Mouse (Mus musculus) retina, embryonic 14.5 days (tissue): ENCODE measurements around the gene Prkcd.
A peak's percentile ranks its signal among the peaks of the same experiment; 100 is the strongest.

Experiments used
- DNase-seq: peaks from one replicate; pipeline ENCODE4 v3.0.0-alpha.2; 2015; ENCODE audit warnings: low spot score

The Prkcd gene

DNA sequence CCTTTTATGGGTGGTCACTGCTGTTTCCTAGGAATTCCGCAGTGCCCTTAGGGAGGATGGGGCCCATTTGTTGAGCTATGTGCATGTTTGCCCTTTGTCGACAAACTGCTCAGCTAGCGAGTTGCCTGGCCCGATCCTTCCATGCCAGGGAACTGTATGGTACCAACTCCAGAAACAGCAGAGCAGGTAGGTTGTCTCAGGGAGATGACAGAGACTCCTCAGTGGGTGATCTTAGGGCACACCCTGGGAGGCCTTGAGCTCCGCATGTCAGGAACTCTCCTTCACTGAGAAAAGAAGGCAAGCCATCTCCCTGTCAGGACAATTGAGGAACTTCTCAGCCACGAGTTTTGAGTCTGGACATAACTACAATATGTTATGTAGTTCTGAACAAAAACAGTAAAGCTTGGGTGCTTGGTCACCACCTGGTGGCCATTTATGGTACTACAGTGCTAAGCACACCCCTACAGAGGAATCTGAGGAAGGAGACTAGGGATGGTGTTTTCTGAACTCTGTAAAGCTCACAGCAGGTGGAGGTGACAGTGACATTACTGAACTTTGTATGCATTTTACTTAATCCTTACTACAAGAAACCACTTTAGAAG, 51.9 kb downstream of the Prkcd start:
- peak; percentile 92 for DNase-seq

DNA sequence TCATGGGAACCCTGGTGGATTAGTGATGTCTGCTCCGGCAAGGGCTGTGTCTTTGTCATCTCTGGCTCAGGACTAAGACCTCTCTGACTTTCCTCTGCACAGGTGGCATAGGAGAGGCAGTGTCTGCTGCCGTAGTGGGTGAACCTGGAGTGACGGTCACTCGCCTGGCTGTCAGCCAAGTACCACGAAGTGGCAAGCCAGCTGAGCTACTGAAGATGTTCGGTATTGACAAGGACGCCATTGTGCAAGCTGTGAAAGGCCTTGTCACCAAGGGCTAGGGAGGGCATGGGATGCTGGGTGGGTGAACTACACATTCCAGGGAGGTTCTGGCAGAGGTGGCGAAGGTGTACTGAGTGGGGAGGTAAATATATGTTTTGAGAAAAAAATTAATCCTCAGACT, 52.8 kb downstream of the Prkcd start:
- DNase-seq, result no peak

DNA sequence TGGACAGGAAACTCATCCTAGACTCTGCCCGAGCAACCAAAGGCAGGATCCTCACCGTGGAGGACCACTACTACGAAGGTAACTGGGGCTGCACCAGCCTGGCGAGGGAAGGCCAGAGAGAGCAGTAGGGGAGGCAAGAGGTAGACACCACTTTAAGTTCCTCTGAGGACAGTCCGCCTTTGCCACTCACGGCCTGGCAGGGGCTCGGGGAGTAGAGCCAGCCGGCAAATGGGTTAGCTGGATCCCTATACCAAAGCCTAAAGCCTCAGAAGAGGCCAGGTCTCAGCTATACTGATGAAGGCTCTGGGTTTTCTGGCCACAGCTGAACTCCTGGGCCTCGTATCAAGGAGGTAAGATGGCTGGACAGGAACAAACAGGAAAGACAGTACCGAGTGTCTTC, 53.8 kb downstream of the Prkcd start:
- DNase-seq, result no peak

DNA sequence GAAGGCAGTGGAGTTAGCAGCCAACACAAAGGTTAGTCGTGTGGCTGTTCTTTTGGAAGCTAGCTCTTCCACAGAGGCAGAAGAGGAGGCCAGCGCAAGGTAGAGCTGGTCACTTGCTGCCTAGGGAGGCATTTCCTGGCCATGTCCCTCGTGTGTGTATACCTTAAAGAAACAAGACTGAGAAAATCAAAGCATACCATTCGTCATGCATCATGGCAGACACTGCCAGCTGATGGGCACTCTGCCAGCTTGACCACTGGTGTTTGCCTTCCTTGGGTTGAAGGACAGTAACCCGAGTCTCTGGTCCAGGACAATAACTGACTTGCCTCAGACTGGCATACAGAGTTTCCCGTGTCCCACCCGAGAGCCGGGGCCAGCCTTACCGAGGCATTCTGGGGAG, 55.7 kb downstream of the Prkcd start:
- DNase-seq, result no peak

DNA sequence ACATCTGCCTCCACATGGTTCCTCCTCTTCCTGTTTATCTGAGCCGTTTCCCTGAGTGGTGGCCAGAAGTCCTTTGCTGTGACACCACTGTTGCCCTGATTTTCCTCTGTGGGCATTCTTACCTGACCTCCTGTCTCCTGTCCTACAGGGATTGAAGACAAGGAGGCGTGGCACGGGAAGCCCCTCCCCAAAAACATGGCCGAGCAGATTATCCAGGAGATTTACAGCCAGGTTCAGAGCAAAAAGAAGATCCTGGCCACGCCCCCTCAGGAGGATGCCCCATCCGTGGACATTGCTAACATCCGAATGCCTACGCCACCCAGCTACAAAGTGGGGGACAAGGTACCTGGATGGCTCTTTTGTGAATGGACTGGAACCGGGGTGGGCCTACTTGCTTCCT, 58.0 kb downstream of the Prkcd start:
- DNase-seq, result no peak

DNA sequence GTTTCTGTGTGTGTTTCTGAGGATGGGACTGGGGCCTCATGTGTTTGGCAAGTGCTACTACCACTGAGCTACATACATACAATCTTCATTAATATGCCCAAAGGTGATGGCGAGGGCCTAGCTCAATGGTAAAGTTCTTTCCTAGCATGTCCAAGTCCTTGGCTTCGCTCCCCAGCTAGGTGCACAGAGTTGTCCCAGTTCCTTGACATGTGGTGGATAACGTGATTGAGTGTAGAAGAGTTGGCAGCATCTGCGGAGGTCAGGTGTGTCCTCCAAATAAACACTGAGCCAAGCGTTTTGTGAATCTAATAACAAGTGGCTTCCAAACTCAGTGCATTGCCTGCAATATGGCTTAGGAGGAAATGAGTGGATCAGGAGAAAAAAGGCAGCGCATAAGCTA, 59.7 kb downstream of the Prkcd start:
- DNase-seq, result no peak

DNA sequence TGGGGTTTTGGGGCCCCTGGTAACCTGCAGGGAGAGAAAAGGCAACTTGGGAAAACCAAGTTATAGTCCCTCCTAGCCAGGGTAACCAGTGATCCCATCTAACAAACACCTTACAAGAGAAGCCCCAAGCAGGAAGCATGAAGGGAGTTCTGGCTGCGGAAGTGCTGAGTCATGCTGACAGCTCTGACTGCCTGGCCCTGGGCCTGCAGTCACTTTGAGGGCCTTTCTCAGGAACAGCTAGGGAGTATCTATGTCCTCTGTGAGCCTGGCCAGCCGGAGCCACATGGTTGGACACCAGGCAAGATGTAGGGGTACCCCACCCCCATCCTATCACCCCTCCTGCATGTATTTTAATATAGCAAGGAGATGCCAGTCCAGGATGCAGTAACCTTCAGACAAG, 61.6 kb downstream of the Prkcd start:
- no peak for DNase-seq

DNA sequence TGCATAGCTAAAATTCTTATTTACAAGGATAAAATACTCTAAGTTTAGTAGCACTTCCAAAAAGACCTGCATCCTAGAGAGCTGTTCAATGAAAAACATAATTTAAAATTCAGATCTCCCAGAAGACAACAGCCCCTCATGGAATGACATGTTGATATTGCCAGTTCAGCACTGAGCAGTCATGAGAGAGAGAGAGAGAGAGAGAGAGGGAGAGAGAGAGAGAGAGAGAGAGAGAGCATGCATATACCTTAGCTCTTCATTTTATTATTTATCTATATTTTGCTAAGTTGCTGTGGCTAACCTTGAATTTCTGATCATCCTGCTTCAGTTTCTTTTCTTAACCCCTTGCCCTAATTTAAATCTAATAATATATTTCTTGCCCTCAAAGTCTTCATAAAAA, 63.7 kb downstream of the Prkcd start:
- no peak for DNase-seq

DNA sequence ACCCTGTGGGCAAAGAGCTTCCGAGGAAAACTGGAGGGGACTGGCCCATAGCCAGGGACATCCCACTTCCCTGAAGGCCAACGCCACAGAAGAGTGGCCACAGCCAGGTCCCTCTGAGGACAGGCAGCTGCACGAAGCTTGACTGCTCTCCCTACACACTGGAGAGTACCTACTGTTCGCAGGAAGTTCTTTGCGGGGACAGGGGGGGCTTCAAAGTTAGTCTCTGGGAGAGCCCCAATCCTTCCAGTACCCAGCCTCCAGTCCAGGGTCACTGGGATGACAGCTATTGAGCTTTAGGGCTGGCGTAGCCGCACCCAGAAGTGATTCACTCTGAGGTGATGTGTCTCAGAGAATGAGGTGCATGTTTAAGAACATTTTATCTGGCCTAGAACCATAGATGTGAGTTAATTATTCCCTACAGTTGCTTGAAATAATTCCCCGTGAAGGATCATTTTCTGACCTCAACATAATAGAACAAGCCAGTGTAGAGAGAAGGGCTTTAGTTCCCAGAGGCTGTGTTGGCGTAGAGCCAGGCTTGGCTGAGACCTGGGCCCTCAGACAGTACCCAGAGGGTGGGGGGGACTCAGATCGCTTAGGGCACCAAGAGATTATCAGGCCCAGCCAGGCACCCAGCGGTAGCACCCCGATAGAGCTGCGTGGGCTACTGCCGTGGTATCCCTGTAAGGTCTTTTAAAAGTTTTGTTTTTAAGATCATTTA, 64.4 kb downstream of the Prkcd start:
- DNase-seq, result no peak

DNA sequence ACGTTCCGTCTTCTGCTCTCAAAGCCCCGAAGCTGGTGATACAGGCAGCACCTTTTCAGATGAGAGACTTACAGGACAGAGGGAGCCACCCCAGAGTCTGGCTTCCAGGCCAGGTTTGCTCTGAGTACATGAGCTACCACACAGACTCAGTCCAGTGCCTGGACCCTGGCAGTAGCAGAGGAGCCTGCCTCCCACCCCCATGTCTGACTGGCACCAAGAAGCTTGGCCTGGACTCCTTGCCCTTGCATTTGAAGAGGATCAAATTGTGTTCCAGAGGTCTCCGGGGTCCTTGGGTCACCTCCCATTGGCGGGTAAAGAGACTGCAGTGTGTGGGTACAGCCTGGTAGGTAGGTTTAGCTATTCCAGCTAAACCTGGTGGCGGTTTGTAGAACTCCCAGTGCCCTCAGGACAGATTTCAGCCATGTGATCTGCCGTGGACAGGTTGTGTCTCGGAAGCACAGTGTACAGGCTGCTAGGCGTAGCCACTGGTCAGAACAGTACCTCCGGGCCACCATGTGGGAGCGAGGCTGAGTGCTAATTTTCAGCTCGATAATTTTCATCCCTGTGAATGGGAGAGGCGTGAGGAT, 65.1 kb downstream of the Prkcd start:
- DNase-seq, result no peak

DNA sequence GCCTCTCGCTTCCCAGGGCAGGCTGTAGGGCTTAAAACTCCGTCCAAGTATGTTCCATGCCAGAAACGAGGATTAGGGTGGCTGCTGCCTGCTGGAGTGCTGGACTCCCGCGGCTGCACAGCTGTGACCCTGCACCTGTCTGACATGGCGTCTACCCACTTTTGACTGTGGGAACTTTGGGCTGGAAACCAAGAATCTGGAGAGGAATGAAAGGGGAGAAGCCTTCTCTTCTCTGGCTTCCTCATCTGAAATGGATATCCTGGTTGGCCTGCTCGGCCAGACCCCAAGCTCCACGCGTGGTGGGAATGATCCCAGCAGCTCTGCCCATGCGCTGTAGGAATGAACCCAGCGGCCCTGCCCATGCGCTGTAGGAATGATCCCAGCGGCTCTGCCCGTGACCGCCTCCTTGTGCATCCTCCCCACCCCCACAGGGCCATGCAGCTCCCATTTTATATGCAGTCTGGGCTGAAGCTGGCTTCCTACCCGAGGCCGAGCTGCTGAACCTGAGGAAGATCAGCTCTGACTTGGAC, 66.6 kb downstream of the Prkcd start:
- no peak for DNase-seq

DNA sequence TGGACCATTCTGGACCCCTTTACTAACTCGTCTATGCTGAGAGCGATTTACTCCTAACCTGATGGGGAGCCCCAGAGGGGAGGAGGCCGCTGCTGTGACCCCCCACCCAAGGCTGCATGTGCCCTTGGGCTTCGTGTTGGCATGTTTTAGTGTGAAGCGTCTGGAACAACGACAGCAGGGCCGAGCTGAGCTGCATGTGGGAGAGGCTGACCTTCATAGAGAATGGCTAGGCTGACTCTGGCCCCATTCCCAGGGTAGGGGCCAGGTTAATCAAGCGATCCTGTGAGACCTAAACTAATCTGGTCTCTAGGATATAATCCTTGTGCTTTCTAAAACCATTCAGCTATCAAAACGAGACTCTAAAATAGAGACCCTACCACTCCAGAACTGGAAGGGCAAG, 68.3 kb downstream of the Prkcd start:
- no peak for DNase-seq

DNA sequence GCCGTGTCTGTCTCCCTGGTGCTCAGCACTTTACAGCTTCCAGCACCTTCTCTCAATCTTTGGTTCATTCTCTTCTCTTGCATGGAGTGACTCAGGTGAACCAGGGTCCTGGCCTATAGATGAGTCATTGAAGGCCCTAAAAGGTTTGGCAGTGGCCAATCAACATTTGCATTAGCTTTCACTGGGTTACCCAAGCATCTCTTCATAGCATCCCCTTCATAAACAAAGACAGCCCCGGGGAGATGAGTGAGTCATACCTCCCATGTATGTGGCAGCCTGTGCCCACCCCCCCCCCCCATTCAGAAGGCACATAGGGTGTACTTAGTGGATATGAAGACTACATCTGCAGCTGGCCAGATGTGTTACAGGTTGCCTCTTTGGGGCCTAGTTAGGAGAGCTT, 69.4 kb downstream of the Prkcd start:
- no peak for DNase-seq

DNA sequence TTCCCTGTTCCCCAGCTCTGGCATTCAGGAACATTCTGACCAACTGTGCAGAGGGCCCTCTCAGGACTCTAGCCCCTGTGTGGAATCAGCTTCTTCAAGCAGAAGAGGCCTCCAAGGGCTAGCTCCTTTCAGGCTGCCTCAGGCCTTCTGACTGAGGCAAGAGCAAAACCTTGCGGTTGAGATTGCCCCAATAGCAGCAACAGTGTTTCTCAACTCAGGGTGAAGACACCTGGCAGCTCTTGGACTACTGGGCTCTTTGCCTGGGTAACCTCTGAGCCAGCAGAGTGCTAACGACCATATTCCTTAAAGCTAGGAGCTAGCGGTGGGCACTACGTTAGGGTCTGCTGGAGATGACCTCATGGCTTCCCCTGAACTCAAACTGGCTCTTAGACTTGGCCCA, 72.8 kb downstream of the Prkcd start:
- DNase-seq, result no peak

DNA sequence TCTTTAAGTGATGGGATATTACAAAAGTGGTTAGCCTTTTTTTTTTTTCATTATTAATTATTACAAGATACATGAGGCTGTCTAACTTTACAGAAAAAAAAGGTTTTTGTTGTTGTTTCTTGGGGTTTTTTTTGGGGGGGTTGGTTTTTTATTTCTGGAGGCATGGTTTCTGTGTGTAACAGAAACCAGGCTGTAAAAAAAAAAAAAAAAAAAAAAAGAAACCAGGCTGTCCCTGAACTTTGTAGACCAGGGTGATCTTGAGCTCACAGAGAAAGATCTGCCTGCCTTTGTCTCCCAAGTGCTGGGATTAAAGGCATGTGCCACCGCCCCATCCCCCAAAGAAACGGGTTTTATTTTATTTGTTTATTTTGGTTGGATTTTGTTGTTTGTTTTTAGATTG, 74.0 kb downstream of the Prkcd start:
- no peak for DNase-seq

DNA sequence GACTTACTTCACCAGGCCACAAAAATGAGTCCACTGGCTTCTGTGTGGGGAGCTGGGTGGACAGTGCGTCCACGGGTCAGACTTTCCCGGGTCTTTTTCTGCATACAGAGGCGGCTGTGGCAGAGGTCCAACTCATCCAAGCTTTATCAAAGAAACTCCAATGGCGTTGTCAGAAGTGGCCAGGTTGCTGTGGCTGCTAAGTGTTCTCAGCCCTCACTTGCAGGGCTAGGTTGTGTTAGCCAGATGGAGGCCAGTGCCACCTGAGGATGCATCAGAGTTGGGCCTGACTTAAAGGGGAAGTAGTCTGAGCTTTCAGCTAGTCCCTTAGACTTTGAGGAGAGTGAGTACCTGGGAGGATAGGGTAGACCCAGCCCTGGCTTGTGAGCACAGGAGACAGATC, 74.5 kb downstream of the Prkcd start:
- no peak for DNase-seq

DNA sequence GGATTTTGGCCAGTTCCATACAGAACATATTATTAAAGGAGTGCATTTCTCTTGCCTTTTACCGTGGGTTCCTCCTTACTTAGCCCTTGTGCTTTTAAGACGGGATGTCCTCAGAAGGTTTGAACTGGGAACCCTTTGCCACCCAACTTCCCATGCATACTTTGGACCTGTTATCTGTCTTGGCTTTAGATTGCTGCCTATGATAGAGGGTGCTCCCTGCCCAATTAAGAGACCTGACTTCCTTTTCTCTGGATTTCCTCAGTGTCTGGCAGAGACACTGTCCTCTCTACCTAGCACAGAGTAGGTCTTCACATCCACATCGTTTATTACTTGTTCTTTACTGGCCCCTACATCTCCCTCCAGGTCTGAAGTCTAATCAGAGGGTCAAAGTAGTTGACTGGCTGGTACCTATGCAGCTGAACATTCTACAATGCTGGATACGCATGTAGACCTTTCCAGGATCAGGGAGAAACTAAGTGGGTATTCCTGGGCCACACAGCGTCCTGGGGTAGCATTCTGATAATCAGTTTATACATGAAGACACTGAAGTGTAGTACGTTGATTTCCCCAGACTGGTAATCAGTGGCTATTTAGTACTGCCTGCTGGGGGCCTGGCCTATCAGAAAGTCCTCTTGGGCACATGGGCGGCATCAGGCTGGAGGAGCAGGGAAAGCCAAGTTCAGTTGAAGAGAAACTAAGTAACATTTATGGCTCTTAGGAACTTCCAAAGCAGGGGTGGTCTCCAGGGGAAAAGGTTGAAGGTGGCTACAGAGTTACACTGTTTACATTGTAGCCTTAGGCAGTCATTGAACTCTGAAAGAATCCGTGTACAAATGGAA, 75.6 kb downstream of the Prkcd start:
- no peak for DNase-seq

DNA sequence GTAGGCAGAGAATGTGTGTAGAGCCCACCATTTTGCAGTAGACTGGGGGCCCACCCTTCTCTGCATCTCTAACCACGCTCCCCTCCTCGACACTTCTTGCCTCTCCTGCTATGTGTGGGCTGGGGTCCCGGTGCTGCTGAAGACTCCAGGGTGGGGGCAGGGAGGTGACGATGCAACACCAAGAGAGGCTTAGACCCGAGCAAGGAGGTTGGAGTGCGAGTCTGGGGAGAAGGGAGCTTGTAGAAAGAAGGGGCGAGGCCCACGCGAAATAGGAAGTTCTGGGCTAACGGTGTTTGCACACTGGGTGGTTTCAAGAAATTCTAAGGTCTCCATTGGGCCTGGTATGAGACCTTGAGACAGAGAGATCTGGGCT, 76.2 kb downstream of the Prkcd start:
- no peak for DNase-seq

DNA sequence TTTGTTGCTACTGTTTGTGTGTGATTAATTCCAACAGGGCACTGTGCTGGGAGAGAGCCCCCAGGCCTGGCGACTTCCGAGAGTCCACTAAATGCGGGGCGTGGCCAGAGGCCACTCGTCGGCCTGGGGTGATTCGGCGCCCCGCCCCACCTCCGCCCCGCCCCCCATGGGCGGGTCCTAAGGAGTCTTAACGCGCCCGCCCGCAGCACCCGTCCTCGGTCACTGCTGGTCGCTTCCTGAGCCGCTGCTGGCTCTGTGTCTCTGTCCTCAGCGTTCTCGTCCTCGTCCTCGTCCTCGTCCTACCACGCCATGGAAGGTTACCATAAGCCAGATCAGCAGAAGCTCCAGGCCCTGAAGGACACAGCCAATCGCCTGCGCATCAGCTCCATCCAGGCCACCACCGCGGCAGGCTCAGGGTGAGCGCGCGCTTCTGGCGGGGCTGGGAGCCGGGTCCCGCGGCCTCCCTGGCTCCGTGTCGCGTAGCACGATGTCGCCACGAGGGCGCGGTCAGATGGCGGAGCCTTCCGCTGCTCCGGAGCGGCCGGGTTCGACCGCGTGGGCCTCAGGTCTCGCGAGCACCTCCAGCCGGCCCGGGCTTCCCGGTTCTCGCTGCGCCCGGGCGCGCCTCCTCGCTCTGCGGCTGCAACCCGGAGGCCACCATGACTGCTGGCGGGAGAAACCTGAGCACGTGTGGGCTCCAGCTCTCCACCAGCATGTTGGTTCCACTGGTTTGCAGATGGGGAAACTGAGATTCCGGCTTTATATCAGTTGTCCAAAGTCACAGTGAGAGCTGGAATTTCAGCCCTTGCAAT, 76.8 kb downstream of the Prkcd start:
- peak; percentile 99 for DNase-seq

DNA sequence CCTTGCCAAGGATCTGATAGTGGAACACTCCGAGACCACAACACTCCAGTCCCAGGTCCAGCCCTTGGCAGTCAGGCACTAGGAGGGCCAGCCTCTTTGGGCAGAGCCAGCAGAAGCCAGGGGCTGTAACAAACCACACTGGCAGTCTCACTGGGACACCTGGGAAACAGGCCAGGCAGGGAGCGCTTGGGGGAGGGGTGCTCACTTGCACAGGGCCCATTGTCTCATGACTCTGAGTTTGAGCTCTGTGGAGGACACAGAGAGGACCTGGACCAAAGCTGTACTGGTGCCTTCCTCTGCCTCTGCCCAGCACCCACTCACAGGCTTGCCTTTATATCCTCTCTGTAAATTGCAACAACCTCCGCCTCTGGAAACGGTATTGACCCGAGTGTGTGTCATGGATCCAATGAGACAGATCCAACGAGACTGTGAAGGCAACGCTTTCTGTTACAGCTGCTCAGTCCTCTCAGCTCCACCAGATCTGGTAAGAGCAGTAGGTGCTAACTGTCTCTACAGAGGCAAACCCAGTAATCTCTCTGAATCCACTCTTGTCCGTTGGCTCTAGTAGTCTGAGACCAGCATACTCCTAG, 77.8 kb downstream of the Prkcd start, which contains the start of gene Tkt:
Gene Tkt, plus strand, starts transcription at position 229 of the 590 bp plus-strand sequence.
- DNase-seq, result peak; percentile 52
